Mouse (Mus musculus) adrenal gland, postnatal 14 days (tissue): ENCODE measurements around the gene Eif3b. TPM values are rescaled to one million over a fixed set of nuclear protein-coding genes. Genes with fewer than 3 reads are reported as not detected.

Experiments
- DNase-seq: peaks from one replicate; pipeline ENCODE4 v3.0.0; 2021; ENCODE audit warnings: mixed read lengths
- long read RNA-seq, 2 experiments: library from polyadenylated mRNA; stranded (forward); transcript quantifications; one replicate each; pipeline ENCODE4 v2.0.0; 2021
- total RNA-seq: library from RNA; stranded (reverse); gene quantifications from 2 replicates; pipeline ENCODE4 v1.2.3, GENCODE M21; 2021

The Eif3b gene
- 154 and 167 TPM in 2 replicates for total RNA-seq
- long read RNA-seq, experiment 1, transcript Eif3b-201 (19 exons, 2,945 nt), result major isoform, 355 of 397 reads
- long read RNA-seq, experiment 1, partial matches to known transcripts, result 31 of 397 reads
- long read RNA-seq, experiment 1, other reads (novel, unspliced or antisense), result 11 of 397 reads
- long read RNA-seq, experiment 2, transcript Eif3b-201 (19 exons, 2,945 nt), result major isoform, 267 of 329 reads
- long read RNA-seq, experiment 2, partial matches to known transcripts, result 45 of 329 reads
- long read RNA-seq, experiment 2, other reads (novel, unspliced or antisense), result 17 of 329 reads

- DNase-seq, result peak; percentile 93
Measured at GRCm38 (mm10) chr5:140418489-140419441, at the start of gene Eif3b. Gene Eif3b (plus strand): TSS chr5:140419328.

- no peak for DNase-seq
Measured at GRCm38 (mm10) chr5:140369466-140369865, 49.7 kb upstream of the Eif3b start.

GRCm38 (mm10) chr5:140370446-140371254 is 48.5 kb upstream of the Eif3b start:
- DNase-seq, result no peak

- DNase-seq, result no peak
Measured at GRCm38 (mm10) chr5:140371671-140372070, 47.5 kb upstream of the Eif3b start.

GRCm38 (mm10) chr5:140373711-140374110 is 45.4 kb upstream of the Eif3b start:
- no peak for DNase-seq

- DNase-seq, result no peak
Measured at GRCm38 (mm10) chr5:140374226-140374625, 44.9 kb upstream of the Eif3b start.

GRCm38 (mm10) chr5:140375249-140375829 is 43.8 kb upstream of the Eif3b start:
- no peak for DNase-seq

GRCm38 (mm10) chr5:140378121-140378853 is 40.8 kb upstream of the Eif3b start:
- no peak for DNase-seq

GRCm38 (mm10) chr5:140379299-140379698 is 39.8 kb upstream of the Eif3b start:
- no peak for DNase-seq

- DNase-seq, result no peak
Measured at GRCm38 (mm10) chr5:140381156-140381555, 38.0 kb upstream of the Eif3b start.

GRCm38 (mm10) chr5:140382688-140383087 is 36.4 kb upstream of the Eif3b start:
- no peak for DNase-seq

GRCm38 (mm10) chr5:140383559-140383958 is 35.6 kb upstream of the Eif3b start:
- DNase-seq, result no peak

GRCm38 (mm10) chr5:140384462-140384861 is 34.7 kb upstream of the Eif3b start:
- no peak for DNase-seq

- no peak for DNase-seq
Measured at GRCm38 (mm10) chr5:140387236-140387635, 31.9 kb upstream of the Eif3b start.

GRCm38 (mm10) chr5:140387816-140388510 is 31.2 kb upstream of the Eif3b start:
- DNase-seq, result no peak

- DNase-seq, result peak; percentile 99
Measured at GRCm38 (mm10) chr5:140388588-140389576, 30.2 kb upstream of the Eif3b start, which contains the start of gene Snx8. Gene Snx8 (minus strand): TSS chr5:140389262.

GRCm38 (mm10) chr5:140389647-140390046 is 29.5 kb upstream of the Eif3b start:
- DNase-seq, result no peak

GRCm38 (mm10) chr5:140391435-140391834 is 27.7 kb upstream of the Eif3b start:
- DNase-seq, result peak; percentile 55

GRCm38 (mm10) chr5:140391981-140392380 is 27.1 kb upstream of the Eif3b start:
- DNase-seq, result no peak
